ENCODE assay signal across 12 mouse cellular contexts in the genomic region with DNA sequence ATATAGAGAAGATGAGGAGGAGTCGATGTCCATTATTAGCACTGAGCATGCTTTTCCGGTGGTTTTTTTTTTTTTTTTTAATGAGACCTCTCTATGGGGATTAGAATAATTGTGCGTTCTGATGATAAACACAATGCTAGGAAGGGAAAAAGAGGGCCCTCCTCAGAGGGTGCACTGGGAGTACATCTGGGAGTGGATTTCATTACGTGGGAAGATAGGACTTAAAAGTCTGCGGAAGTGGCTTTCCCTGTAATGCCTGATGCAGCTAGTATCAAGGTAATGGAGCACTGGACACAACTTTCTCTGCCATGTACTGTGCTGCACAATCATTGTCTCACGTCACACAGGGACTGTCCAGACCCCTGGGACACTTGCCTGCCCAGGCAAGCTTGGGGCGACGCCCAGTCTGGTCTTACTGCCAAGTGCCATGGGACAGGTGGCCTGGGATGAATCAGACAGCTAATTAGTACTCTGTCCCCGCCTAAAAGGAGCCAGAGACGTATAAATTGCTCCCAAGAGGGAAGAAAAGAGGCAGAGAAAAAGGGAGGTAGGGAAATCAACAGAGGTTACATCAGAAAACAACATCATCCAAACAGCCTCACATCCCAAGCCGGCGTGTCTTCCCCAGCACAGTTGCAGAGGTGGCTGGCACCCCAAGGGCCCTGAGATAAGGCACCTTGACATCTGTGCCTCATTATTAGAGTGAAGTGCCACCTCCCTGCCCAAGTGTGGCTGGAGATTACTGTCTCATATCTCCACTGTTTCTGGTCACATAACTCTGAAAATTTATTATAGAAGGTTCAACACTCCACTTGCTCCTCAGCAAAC.
A peak's percentile ranks its signal among the peaks of the same experiment; 100 is the strongest.
DNase-seq lines count a peak whose midpoint lies in the region; ATAC-seq and TF ChIP-seq lines count a peak whose summit lies in the region.
"Had no signal": no experiment of that assay in that cellular context is flagged by ENCODE, and none has a peak within 500 bp of the region (broad histone marks: within the 10 kb centered on the region; RNA-seq: fewer than 3 reads in every experiment).

No protein-coding gene starts in this region.

- TF ChIP-seq CTCF in left cerebral cortex, adult 2 months (IDR thresholded peaks at IDR 0.05): no peak

- no peak overlapping the region for H3K9ac ChIP-seq in forebrain, embryonic 14.5 days (ENCODE audit: low read length)
- no peak overlapping the region for H3K9ac ChIP-seq in forebrain, embryonic 12.5 days
- H3K9ac ChIP-seq in heart, embryonic 15.5 days: no peak overlapping the region
- H3K9ac ChIP-seq: kidney, embryonic 15.5 days; liver, postnatal 0 days; neural tube, embryonic 12.5 days had no signal

- no peaks in the 10 kb centered on the region for H3K36me3 ChIP-seq in forebrain, embryonic 14.5 days (ENCODE audit: control insufficient read depth, insufficient read depth, low read length)
- H3K36me3 ChIP-seq in forebrain, embryonic 12.5 days (replicated peaks): no peaks in the 10 kb centered on the region
- H3K36me3 ChIP-seq in heart, embryonic 15.5 days: no peaks in the 10 kb centered on the region
- H3K36me3 ChIP-seq: kidney, embryonic 15.5 days; neural tube, embryonic 12.5 days had no signal

- H3K27ac ChIP-seq in forebrain, embryonic 14.5 days (ENCODE audit: low read depth, low read length): no peak overlapping the region
- H3K27ac ChIP-seq in forebrain, embryonic 12.5 days: no peak overlapping the region
- no peak overlapping the region; the same call in 1 of the 2 replicates for H3K27ac ChIP-seq in heart, embryonic 15.5 days
- no peak overlapping the region for H3K27ac ChIP-seq in left cerebral cortex, adult 2 months
- H3K27ac ChIP-seq: kidney, embryonic 15.5 days; neural tube, embryonic 12.5 days had no signal

- no peaks in the 10 kb centered on the region for H3K27me3 ChIP-seq in forebrain, embryonic 14.5 days (replicated peaks; ENCODE audit: control insufficient read depth, insufficient read depth, low read length)
- peaks cover 2% of the 10 kb centered on the region; the same call in 1 of the 2 replicates for H3K27me3 ChIP-seq in forebrain, embryonic 12.5 days
- H3K27me3 ChIP-seq in heart, embryonic 15.5 days: no peaks in the 10 kb centered on the region
- H3K27me3 ChIP-seq: kidney, embryonic 15.5 days; neural tube, embryonic 12.5 days had no signal

- H3K9me3 ChIP-seq in forebrain, embryonic 14.5 days (replicated peaks; ENCODE audit: control insufficient read depth, low read length): no peaks in the 10 kb centered on the region
- H3K9me3 ChIP-seq in forebrain, embryonic 12.5 days: no peaks in the 10 kb centered on the region
- no peaks in the 10 kb centered on the region for H3K9me3 ChIP-seq in heart, embryonic 15.5 days (replicated peaks)
- H3K9me3 ChIP-seq: kidney, embryonic 15.5 days; neural tube, embryonic 12.5 days had no signal

- peak; percentile 52; the same call in 1 of the 2 replicates for ATAC-seq in forebrain, embryonic 14.5 days
- ATAC-seq in forebrain, embryonic 12.5 days (ENCODE audit: low FRiP score): no peak
- peak; percentile 75; the same call in 1 of the 2 replicates for ATAC-seq in heart, embryonic 15.5 days (replicated peaks; ENCODE audit: insufficient number of reproducible peaks, insufficient read depth, low FRiP score, low read depth)
- ATAC-seq in monocyte, adult 5-6 weeks (replicated peaks; ENCODE audit: insufficient number of reproducible peaks, low FRiP score, low TSS enrichment, poor library complexity, severe bottlenecking): no peak
- ATAC-seq: liver, postnatal 0 days had no signal

- WGBS in forebrain, embryonic 14.5 days: 47% methylated on average over 12 of the region's 12 CpGs
- WGBS in forebrain, embryonic 12.5 days: 66% methylated on average over 12 of the region's 12 CpGs
- WGBS in heart, embryonic 15.5 days: 65% methylated on average over 12 of the region's 12 CpGs

- peak; percentile 70 for DNase-seq in forebrain, embryonic 14.5 days (ENCODE audit: low spot score)
- DNase-seq in adrenal gland, postnatal 25 days: peak; percentile 26
- DNase-seq in cerebellum, postnatal 25 days: peak; percentile 82 to 91
- DNase-seq in lung, adult 18-20 months: no peak
- no peak for DNase-seq in left cerebral cortex, adult 2 months (ENCODE audit: extremely low spot score in 1 of 2, low spot score in 2 of 2)
- DNase-seq: liver, postnatal 0 days had no signal

- no peak overlapping the region for H3K4me2 ChIP-seq in forebrain, embryonic 14.5 days (ENCODE audit: low read length)
- no peak overlapping the region for H3K4me2 ChIP-seq in forebrain, embryonic 12.5 days
- H3K4me2 ChIP-seq in heart, embryonic 15.5 days: no peak overlapping the region
- H3K4me2 ChIP-seq: kidney, embryonic 15.5 days; neural tube, embryonic 12.5 days had no signal

- H3K4me1 ChIP-seq in forebrain, embryonic 14.5 days (ENCODE audit: control insufficient read depth, insufficient read depth, low read length): peaks cover 8% of the 10 kb centered on the region
- H3K4me1 ChIP-seq in forebrain, embryonic 12.5 days: peaks cover 7% of the 10 kb centered on the region
- H3K4me1 ChIP-seq in heart, embryonic 15.5 days (replicated peaks): peaks cover 11% of the 10 kb centered on the region

- intact Hi-C loops in left cerebral cortex, adult 2 months (cut with DNase I): no loop called here

- H3K4me3 ChIP-seq in forebrain, embryonic 14.5 days (ENCODE audit: low read depth, low read length): no peak overlapping the region
- no peak overlapping the region for H3K4me3 ChIP-seq in forebrain, embryonic 12.5 days (replicated peaks)
- no peak overlapping the region for H3K4me3 ChIP-seq in heart, embryonic 15.5 days
- H3K4me3 ChIP-seq in left cerebral cortex, adult 2 months: no peak overlapping the region
- H3K4me3 ChIP-seq: erythroblast, embryonic 14.5 days; kidney, embryonic 15.5 days; neural tube, embryonic 12.5 days had no signal

Comparison
In these comparisons a context has a peak if more than half of its experiments do, and no peak if none do; other contexts are left out.
1. ATAC-seq: peak in forebrain, embryonic 14.5 days (single experiment) and heart, embryonic 15.5 days (single experiment); none in forebrain, embryonic 12.5 days (single experiment) and monocyte, adult 5-6 weeks (single experiment).
2. DNase-seq: peak in forebrain, embryonic 14.5 days (single experiment), adrenal gland, postnatal 25 days (single experiment) and cerebellum, postnatal 25 days (2 of 2); none in lung, adult 18-20 months (0 of 2) and left cerebral cortex, adult 2 months (0 of 2).